Mouse (Mus musculus): ENCODE measurements at regions not wholly inside any gene's neighbourhood (a gene's known extent, or its start where the extent isn't known, plus 50 kb on each side); places are given as distances from the start of the nearest gene placed in this dataset.

GRCm38 (mm10) chr7:144991760-144992159, 52.0 kb upstream of the Ccnd1 start:
- TF ChIP-seq POLR2A (IDR thresholded peaks at IDR 0.05; ENCODE audit: borderline replicate concordance, extremely low read depth, insufficient read depth, insufficient read length, poor library complexity, severe bottlenecking): no peak
- TF ChIP-seq CTCF (IDR thresholded peaks at IDR 0.05; ENCODE audit: borderline replicate concordance, extremely low read depth, insufficient read depth, insufficient read length): no peak
